Comparison of ENCODE assay signal across 17 mouse cellular contexts in the genomic region with DNA sequence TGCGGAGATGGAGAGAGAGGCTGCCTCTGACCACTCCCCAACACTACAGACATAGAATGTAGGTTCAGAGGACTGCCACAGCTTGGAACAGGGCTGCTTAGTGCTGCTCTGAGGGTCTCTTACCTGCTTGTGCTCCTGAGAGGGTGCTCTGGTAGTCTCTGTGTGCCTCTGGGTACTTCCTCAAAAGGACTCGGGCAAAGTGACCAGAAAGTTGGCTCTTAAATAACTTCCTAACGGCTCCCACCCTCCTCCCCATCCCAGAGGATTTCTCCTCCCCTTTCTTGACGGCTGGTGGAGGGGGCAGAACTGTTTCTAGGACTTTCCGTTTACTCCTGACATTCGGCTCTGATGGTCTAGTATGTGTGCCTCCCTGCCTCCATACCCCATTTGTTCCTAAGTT. TPM values are rescaled to one million over a fixed set of nuclear protein-coding genes. Genes with fewer than 3 reads are reported as not detected.
DNase-seq lines count a peak whose midpoint lies in the region; ATAC-seq and TF ChIP-seq lines count a peak whose summit lies in the region.
"Had no signal": no experiment of that assay in that cellular context is flagged by ENCODE, and none has a peak within 500 bp of the region (broad histone marks: within the 10 kb centered on the region; RNA-seq: fewer than 3 reads in every experiment).

No protein-coding gene starts in this region.

- DNase-seq in gastrocnemius, adult 2 months = peak; percentile 22
- DNase-seq in gastrocnemius, postnatal 14 days = no peak
- DNase-seq in liver = no peak
- DNase-seq in frontal cortex, postnatal 36 days (ENCODE audit: low spot score in 2 of 2) = no peak
- DNase-seq: adrenal gland, adult 2 months; cerebellum, adult 18-20 months; cerebellum, postnatal 36 days; kidney, adult 2 months; kidney, postnatal 25 days; lung, adult 2 months had no signal

- H3K4me3 ChIP-seq in gastrocnemius, adult 2 months = peak overlapping the region; percentile 50
- H3K4me3 ChIP-seq in liver, embryonic 12.5 days = no peak overlapping the region
- H3K4me3 ChIP-seq in brown adipose tissue, adult 24 weeks (ENCODE audit: insufficient read depth, low read depth, low read length) = peak overlapping the region; percentile 40
- H3K4me3 ChIP-seq: limb, embryonic 12.5 days had no signal

- no peak overlapping the region for H3K4me2 ChIP-seq in liver, embryonic 12.5 days
- H3K4me2 ChIP-seq: limb, embryonic 12.5 days had no signal

- H3K9me3 ChIP-seq in liver, embryonic 12.5 days (replicated peaks) = no peaks in the 10 kb centered on the region
- H3K9me3 ChIP-seq: limb, embryonic 12.5 days had no signal

- no peak overlapping the region for H3K9ac ChIP-seq in liver, embryonic 12.5 days
- H3K9ac ChIP-seq: limb, embryonic 12.5 days had no signal

- TF ChIP-seq CTCF in gastrocnemius, adult 2 months (IDR thresholded peaks at IDR 0.05) = no peak

- ATAC-seq in liver, embryonic 12.5 days = no peak
- peak; percentile 68 for ATAC-seq in megakaryocyte progenitor cell, adult 5-6 weeks (replicated peaks; ENCODE audit: poor library complexity)
- ATAC-seq: forebrain, embryonic 16.5 days; midbrain, embryonic 16.5 days had no signal

- intact Hi-C loops in gastrocnemius, adult 2 months (cut with DNase I) = no loop called here
- intact Hi-C loops in gastrocnemius, postnatal 14 days (cut with DNase I; ENCODE audit: low total_unique reads) = no loop called here

- 0 out of 2 replicates have a peak, but pooled peaks cover 5% of the 10 kb centered on the region for H3K4me1 ChIP-seq in liver, embryonic 12.5 days
- peaks cover 2% of the 10 kb centered on the region; the same call in 1 of the 2 replicates for H3K4me1 ChIP-seq in brown adipose tissue, adult 24 weeks (ENCODE audit: control insufficient read depth, insufficient read depth, insufficient read length, low read length)
- H3K4me1 ChIP-seq: limb, embryonic 12.5 days had no signal

- 28% methylated on average over 6 of the region's 6 CpGs for WGBS in liver, embryonic 12.5 days (ENCODE audit: insufficient replicate concordance)

- H3K27ac ChIP-seq in gastrocnemius, adult 2 months = peak overlapping the region; percentile 64
- H3K27ac ChIP-seq in liver, embryonic 12.5 days = 0 out of 2 replicates have a peak overlapping the region, but pooled peaks have one; percentile 20
- H3K27ac ChIP-seq in brown adipose tissue, adult 24 weeks (replicated peaks; ENCODE audit: low read depth, low read length) = peak overlapping the region; percentile 62; the same call in 1 of the 2 replicates
- H3K27ac ChIP-seq: limb, embryonic 12.5 days had no signal

- no peaks in the 10 kb centered on the region for H3K36me3 ChIP-seq in liver, embryonic 12.5 days
- H3K36me3 ChIP-seq: limb, embryonic 12.5 days had no signal

- no peaks in the 10 kb centered on the region for H3K27me3 ChIP-seq in liver, embryonic 12.5 days (replicated peaks)
- H3K27me3 ChIP-seq: CH12.LX; limb, embryonic 12.5 days had no signal

RNA-seq across cellular contexts. Expression of gene F13a1, which starts 1.0 kb away (rescaled TPM):
- 10 to 100 TPM in 1 of 2 experiments, 1 to 10 TPM in 1; 6.9 to 11.2 TPM for total RNA-seq in gastrocnemius, adult 2 months (2021)
- total RNA-seq in gastrocnemius, postnatal 14 days (2021) = 10 to 100 TPM; 16.0 to 17.2 TPM
- 8.9 and 9.5 TPM in 2 replicates for polyA plus RNA-seq in liver, embryonic 12.5 days (2016; fragmentation: Nextera tagmentation; extraction: Ambion mirVana)
- 16.7 and 25.8 TPM in 2 replicates for polyA plus RNA-seq in brown adipose tissue, adult 24 weeks (2012; ENCODE audit: insufficient read depth, insufficient read length, missing spikeins)
- total RNA-seq in megakaryocyte progenitor cell, adult 5-6 weeks (2015) = 211 and 262 TPM in 2 replicates
- 337 and 409 TPM in 2 replicates for total RNA-seq in megakaryocyte progenitor cell, adult 5-6 weeks (2017)

Comparison
In these comparisons a context has a peak if more than half of its experiments do, and no peak if none do; other contexts are left out.
1. RNA of gene F13a1, which starts 1.0 kb away (total RNA-seq): 211 to 409 TPM in megakaryocyte progenitor cell, adult 5-6 weeks; 16.0 to 17.2 TPM in gastrocnemius, postnatal 14 days and 6.9 to 11.2 TPM in gastrocnemius, adult 2 months; every median in the first group is over 10 times any median in the second.
2. Peak in every context shown above with its lines, with median percentiles within 50 percentile points of each other: H3K27ac ChIP-seq.